Mouse (Mus musculus): Measurements from ENCODE around the gene U2af1l4.

The U2af1l4 gene

DNA sequence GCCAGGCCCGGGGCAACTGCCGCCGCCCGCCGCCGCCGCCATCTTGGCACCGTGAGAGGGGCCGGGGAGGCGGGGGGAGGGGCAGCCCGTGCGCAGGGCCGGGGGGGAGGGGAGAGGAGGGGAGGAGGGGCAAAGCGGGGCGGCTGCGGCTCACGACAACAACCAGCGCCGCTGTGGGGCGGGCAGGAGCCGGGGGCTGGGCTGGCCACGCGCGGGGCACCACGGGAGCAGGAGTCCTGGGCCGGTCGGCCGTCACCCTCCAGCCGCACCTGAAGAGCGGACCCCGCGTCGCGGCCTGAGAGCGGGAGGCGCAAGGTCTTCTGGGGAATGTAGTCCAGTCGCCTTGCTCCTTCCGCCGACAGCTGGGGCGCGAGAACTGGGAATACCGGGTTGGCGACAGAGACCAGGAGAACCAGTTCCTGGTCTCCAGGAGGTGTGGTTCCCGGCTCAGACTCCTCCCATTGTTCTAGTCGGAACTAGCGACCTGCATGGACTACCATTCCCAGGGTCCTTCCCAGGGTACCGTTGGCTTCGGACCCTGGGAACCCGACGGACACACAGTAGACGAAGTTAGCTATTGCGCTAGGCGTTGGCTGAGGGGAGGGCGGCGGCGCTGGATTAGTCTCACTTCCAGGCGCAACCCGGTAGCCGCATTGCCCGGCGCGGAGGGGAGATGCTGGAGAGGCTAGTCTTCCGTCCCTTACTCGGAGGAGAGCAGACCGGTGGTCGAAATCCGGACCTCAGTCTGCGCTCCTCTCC lies 25.8 kb downstream of the U2af1l4 start, which contains the start of gene Kmt2b:
Kmt2b (minus strand) TSS at position 51 of the 759 bp plus-strand sequence.
- DNase-seq, result peak; percentile 90

GRCm38 (mm10) chr7:30589435-30590301 lies 26.6 kb downstream of the U2af1l4 start:
- DNase-seq, result peak; percentile 94

DNA sequence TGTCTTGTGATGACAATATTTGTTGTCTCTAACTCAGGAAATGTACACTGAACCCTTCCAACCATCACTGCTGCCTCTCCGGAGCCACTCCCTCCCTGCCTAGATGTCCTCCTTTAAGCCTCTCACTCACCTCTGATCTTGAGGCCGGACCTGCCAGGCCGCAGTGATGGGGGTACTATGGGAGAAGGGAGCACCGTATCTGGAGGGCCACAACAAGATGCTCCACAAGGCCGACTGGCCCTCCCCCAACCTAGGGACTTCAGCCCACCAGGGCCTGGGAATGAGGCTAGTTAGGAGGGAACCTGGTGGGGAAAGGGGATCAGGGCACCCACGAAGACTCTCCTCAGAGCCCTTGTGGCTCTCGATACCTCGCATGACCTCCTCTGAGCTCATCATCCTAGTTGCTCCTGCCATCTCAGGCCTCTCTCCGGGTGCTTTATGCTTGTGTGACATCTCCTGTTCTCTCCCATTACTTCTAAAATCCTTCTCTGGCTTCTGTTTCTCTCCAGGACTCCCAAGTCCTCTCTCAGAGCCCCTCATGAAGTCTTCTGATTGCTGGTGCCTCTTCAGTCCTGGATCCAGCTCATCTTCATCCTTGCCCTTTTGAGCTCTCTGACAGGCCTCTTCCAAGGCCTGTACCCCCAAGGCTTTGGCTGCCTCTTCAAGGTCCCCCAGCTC lies 28.0 kb downstream of the U2af1l4 start:
- DNase-seq, result no peak

- no peak for DNase-seq
Measured at GRCm38 (mm10) chr7:30591605-30591951, 28.5 kb downstream of the U2af1l4 start.

DNA sequence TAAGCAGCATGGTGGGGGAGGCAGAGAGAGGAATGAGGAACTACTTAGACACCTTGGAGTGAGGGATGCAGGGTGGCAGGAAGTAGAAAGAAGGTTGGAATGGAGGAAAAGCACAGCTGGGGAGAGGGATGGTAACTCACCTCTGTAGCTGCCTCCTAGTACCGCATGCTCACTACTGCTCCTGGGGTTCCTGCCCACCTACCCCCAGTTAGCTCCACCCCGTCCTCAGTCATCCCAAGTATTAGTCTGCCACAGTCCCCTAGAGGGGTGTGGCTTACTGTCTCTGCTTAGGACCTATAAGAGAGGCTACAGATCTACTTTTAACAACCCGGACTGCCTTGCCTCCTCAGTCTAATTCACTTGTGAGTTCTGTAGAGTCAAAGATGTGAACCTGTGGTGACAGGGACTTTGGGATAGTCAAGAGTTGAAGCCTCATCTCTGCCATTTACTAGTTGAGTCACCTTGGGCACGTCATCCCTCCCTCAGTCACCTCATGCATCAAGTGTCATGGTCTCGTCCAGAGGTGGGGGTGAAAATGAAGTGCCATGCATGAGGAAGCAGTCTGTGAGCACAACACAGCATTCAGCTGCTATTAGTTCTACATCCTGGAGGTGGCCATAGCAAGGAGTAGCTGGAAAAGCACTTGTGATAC lies 29.8 kb downstream of the U2af1l4 start:
- DNase-seq, result no peak

DNA sequence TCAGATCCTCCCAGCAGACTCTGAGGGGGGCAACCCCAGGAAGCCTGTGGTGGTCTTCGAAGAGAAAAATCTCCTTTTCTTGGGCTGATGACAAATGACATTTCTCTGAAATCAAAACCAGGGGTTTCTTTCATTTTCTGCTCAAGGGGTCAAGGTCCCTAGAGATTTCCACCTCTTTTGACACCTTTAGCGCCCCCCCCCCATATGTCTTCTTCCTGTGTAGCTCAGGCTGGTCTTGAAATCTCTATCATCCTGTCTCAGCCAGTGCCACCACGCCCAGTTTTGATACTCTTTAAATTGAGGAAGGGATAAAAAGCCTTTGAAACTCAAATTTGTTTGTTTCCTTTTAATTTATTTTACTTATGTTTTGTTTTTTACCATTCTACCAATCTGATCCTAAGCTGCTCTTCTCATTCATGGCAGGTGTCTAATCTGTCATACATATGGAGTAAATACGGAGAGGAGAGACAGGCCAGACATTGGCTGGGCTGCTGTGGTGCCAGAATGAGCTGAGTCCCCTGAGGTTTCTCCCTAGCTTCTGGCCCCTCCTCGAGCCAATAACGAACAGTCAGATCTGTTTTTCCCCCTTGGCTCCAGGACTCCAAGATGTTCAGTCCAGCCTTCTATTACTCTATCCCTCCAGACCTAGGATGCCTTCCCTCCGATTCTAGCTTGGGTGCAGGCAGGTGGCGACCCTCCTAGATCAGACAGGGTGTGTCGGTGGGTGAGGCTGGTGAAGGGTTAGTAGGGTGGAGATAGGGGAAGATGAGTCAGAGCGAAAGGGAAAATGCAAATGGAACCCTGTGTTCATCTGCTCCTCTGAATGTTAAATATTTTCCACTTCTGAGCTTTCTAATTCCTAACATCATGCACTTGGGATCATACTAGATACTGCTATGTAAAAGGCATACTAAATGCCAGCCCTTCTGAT lies 30.7 kb downstream of the U2af1l4 start:
- no peak for DNase-seq

- DNase-seq, result no peak
Measured at GRCm38 (mm10) chr7:30594510-30595024, 31.5 kb downstream of the U2af1l4 start.

GRCm38 (mm10) chr7:30596093-30596492 lies 33.0 kb downstream of the U2af1l4 start:
- no peak for DNase-seq

DNA sequence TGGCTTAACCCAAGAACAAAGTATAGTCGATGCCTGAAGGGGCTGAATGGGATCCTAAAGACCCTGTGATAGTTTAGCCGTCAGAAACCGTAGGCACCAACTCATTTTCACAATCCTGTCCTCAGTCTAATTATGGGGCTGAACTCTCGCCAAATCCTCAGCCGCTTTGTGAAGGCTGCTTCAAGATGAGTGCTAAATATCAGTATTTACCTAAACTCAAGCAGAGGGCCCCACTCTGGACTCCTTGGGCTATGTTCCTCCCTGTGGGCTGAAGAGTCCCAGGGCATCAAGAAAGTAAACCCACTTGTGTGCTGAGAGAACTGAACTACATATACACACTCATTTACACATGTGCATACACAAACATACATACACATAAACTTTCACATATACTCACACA lies 33.7 kb downstream of the U2af1l4 start:
- DNase-seq, result no peak

GRCm38 (mm10) chr7:30598786-30599185 lies 35.7 kb downstream of the U2af1l4 start, which contains the start of gene Zbtb32:
Gene Zbtb32, minus strand, starts transcription at chr7:30598909.
- no peak for DNase-seq

DNA sequence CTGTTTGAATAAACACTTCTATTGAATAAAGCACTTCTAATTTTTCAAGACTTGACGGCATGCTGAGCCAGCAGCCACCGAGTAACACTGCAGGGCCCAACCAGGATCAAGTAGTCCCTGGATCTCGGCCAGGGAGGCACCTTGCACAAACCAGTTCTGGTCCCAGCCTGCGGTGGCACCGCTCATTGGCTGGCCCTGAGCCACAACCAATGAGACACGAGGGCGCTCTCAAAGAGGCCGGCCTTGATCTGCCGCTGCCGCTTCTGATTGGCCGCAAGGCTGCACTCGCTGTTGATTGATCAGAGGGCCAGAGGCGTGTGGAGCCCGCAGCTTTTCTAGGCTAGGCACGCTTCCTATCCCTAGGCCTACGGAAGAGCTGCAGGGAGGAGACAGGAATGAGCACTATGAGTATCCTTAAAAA lies 36.8 kb downstream of the U2af1l4 start:
- peak; percentile 74 for DNase-seq

GRCm38 (mm10) chr7:30600651-30601050 lies 37.5 kb downstream of the U2af1l4 start:
- DNase-seq, result no peak

GRCm38 (mm10) chr7:30602583-30602982 lies 39.5 kb downstream of the U2af1l4 start:
- no peak for DNase-seq

- DNase-seq, result no peak
Measured at GRCm38 (mm10) chr7:30604424-30604823, 41.3 kb downstream of the U2af1l4 start.

- DNase-seq, result no peak
Measured at GRCm38 (mm10) chr7:30604944-30605343, 41.8 kb downstream of the U2af1l4 start.

DNA sequence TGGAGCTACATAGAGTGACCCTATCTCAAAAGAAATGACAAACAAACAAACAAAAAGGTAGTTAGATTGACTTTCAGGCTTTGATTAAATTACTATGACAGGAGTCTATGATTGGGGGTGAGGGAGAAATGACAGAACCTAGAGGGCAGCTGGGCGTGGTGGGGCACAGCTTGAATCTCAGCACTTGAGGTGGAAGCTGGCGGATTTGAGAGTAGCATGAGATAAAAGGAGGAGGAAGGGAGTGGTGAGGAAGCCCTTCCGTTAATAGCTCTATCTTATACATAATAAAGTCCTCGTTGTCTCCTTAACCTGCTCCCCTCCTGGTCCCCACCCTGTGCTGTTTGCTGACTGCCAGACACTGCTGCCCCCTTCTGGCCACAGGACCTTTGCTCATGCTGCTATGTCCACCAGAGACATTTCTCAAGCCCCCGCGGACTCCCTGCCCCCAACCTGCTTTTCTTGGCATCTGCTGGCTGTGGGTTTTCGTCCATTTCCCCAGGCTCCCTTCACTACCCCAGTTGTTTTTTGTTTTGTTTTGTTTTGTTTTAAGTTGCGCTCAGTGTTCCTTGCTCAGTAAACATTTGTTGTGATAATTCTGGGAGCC lies 44.7 kb downstream of the U2af1l4 start:
- peak; percentile 84 for DNase-seq

- DNase-seq, result peak; percentile 39
Measured at GRCm38 (mm10) chr7:30608476-30608875, 45.4 kb downstream of the U2af1l4 start.

DNA sequence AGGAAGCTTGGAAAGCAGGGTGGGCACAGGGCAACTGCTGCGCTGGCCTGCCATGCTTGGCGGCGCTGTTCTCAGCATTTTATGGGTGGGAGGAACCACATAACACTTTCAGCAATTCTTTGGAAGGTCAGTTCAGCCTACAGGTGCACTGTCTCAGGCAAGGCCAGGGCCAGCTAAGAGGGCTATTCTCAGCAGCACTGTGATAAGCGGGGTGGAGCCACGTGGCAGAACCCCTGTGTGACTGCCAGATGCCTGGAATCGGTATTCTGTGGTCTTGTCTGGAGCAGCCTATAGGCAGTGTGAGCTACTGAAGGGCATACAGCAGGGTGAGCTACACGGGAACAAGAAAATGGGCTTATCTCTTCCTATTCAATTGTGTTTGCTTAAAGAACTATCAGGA lies 46.9 kb downstream of the U2af1l4 start:
- DNase-seq, result no peak

DNA sequence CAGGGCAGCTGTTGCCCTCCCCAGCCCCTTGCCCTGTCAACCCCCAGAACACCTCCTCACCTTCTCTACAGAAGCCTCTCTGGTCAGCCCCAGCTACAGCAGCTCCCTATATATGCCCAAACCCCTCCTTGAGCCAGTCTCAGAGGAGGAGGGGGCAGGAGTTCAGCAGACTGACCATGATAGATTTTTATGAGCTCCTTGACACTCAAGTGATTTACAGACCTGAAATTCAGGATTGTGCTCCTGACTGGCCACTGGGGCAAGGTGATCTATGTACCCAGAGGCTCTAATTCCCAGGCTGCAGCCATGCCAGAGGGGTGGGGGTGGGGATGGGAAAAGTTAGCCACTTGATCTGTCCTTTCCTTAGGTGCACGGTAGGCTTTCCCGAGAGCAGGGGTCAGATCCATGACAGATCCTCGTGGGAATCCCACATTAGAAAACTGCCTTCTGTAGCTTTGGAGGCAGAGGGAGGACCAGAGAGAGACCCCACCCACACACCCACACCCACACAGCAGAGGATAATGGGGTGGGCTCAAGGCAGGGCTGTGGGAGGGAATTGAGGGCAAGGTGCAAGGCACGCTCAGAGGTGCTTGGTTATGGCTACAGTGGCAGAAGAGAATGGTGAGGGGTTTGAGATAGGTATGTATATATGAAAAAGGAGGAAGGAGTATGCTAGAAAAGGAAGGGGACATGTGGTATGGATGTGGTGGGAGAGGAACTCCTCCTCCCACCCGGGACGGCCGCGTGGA lies 49.7 kb downstream of the U2af1l4 start, which contains the start of gene Upk1a:
Upk1a (minus strand) TSS at position 194 of the 749 bp plus-strand sequence.
- DNase-seq, result no peak

GRCm38 (mm10) chr7:30613529-30614112 lies 50.5 kb downstream of the U2af1l4 start:
- DNase-seq, result peak; percentile 85
